Mouse (Mus musculus): ENCODE data around the gene Axin2. TPM values are rescaled to one million over a fixed set of nuclear protein-coding genes. Genes with fewer than 3 reads are reported as not detected.

The Axin2 gene
- polyA plus RNA-seq, 1 experiment from 2014 or later: 25.1 TPM

DNA sequence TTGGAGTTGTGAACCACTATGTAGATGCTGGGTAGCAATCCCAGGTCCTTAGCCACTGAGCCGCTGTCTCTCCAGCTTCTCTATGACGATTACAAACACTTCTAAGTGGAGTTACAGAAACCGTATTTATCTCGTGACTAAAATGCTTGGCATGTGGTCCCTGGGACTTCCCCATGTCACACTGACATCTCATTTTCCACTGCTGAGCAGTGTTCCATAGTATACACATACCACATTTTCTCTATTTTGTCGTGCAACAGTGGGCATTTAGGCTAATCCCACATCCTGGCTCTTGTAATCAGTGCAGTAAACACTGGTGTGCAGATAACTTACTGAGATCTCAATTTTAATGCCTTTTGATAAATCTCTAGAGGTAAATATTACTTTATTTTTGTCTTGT lies 32.2 kb downstream of the Axin2 start:
- H3K36me3 ChIP-seq: peaks cover 42% of the 10 kb centered on the region
- no peaks in the 10 kb centered on the region for H3K9me3 ChIP-seq
- ATAC-seq (ENCODE audit: insufficient number of reproducible peaks, insufficient read depth, low FRiP score, low TSS enrichment, low read depth): no peak
- no peaks in the 10 kb centered on the region for H3K27me3 ChIP-seq
- 43% methylated on average over 5 of the region's 5 CpGs for whole genome bisulfite sequencing
- H3K4me3 ChIP-seq: no peak overlapping the region
- H3K27ac ChIP-seq: no peak overlapping the region
- no peak overlapping the region for H3K9ac ChIP-seq
- no peak overlapping the region for H3K4me2 ChIP-seq
- H3K4me1 ChIP-seq: peaks cover 21% of the 10 kb centered on the region

GRCm38 (mm10) chr11:108955943-108956342 lies 35.8 kb downstream of the Axin2 start:
- no peaks in the 10 kb centered on the region for H3K9me3 ChIP-seq

GRCm38 (mm10) chr11:108958349-108958748 lies 38.2 kb downstream of the Axin2 start:
- WGBS: 33% methylated on average over 5 of the region's 5 CpGs
- H3K27ac ChIP-seq: no peak overlapping the region
- H3K9ac ChIP-seq: no peak overlapping the region
- H3K4me2 ChIP-seq: no peak overlapping the region
- H3K4me1 ChIP-seq: peaks cover 14% of the 10 kb centered on the region
- no peak for ATAC-seq (ENCODE audit: insufficient number of reproducible peaks, insufficient read depth, low FRiP score, low TSS enrichment, low read depth)
- no peak overlapping the region for H3K4me3 ChIP-seq
- no peaks in the 10 kb centered on the region for H3K9me3 ChIP-seq
- H3K27me3 ChIP-seq: no peaks in the 10 kb centered on the region
- H3K36me3 ChIP-seq: no peaks in the 10 kb centered on the region

More at GRCm38 (mm10) chr11:108955943-108956342, 35.8 kb downstream of the Axin2 start:
- no peak for ATAC-seq (ENCODE audit: insufficient number of reproducible peaks, insufficient read depth, low FRiP score, low TSS enrichment, low read depth)
- H3K9ac ChIP-seq: no peak overlapping the region
- no peak overlapping the region for H3K4me2 ChIP-seq
- no peaks in the 10 kb centered on the region for H3K4me1 ChIP-seq
- WGBS: 94% methylated on average over 4 of the region's 4 CpGs
- H3K27me3 ChIP-seq: no peaks in the 10 kb centered on the region
- no peak overlapping the region for H3K27ac ChIP-seq
- no peak overlapping the region for H3K4me3 ChIP-seq
- peaks cover 12% of the 10 kb centered on the region for H3K36me3 ChIP-seq

- H3K9ac ChIP-seq: no peak overlapping the region
- no peak overlapping the region for H3K27ac ChIP-seq
- no peaks in the 10 kb centered on the region for H3K27me3 ChIP-seq
- H3K4me2 ChIP-seq: no peak overlapping the region
- H3K36me3 ChIP-seq: no peaks in the 10 kb centered on the region
- H3K9me3 ChIP-seq: no peaks in the 10 kb centered on the region
- H3K4me3 ChIP-seq: no peak overlapping the region
- H3K4me1 ChIP-seq: peaks cover 22% of the 10 kb centered on the region
- ATAC-seq (ENCODE audit: insufficient number of reproducible peaks, insufficient read depth, low FRiP score, low TSS enrichment, low read depth): no peak
- 59% methylated on average over 5 of the region's 5 CpGs for WGBS
These were observed 39.0 kb downstream of the Axin2 start for GRCm38 (mm10) chr11:108959196-108959595.

DNA sequence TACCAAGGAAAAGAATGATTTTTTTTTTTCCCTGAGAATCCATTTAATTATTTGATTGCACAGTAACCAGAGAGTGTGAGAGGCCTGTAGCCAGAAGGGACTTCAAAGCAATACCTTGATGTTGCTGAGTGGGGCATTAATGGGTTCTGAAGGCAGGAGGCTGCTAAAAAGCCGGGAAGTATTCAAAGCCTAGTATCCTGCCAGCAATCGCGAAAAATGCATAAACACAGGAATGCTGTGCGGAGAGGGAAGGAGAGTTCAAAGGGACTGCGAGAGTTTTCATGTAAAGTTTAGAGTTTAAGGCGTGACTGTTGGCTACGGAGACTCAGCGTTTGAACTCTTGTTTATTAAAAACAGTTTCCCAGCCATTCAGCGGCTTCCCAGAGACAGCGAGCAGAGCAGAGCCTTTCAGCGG lies 41.5 kb downstream of the Axin2 start:
- ATAC-seq (ENCODE audit: insufficient number of reproducible peaks, insufficient read depth, low FRiP score, low TSS enrichment, low read depth): no peak
- Histone ChIP-seq H3K4me3 (no peak overlapping the region), H3K4me2 (peak overlapping the region; percentile 40)

GRCm38 (mm10) chr11:108963476-108964232 lies 43.5 kb downstream of the Axin2 start:
- Histone ChIP-seq H3K4me1 (peaks cover 35% of the 10 kb centered on the region), H3K9me3 (no peaks in the 10 kb centered on the region), H3K4me3 (no peak overlapping the region), H3K27me3 (no peaks in the 10 kb centered on the region), H3K27ac (no peak overlapping the region), H3K9ac (no peak overlapping the region), H3K36me3 (no peaks in the 10 kb centered on the region), H3K4me2 (no peak overlapping the region)
- 74% methylated on average over 15 of the region's 15 CpGs for WGBS
- no peak for ATAC-seq (ENCODE audit: insufficient number of reproducible peaks, insufficient read depth, low FRiP score, low TSS enrichment, low read depth)

More for the DNA sequence above, 41.5 kb downstream of the Axin2 start:
- H3K27ac ChIP-seq: peak overlapping the region; percentile 71
- WGBS: 1% methylated on average over 11 of the region's 11 CpGs
- H3K36me3 ChIP-seq: no peaks in the 10 kb centered on the region
- H3K4me1 ChIP-seq: peaks cover 35% of the 10 kb centered on the region
- H3K27me3 ChIP-seq: no peaks in the 10 kb centered on the region
- H3K9ac ChIP-seq: no peak overlapping the region
- no peaks in the 10 kb centered on the region for H3K9me3 ChIP-seq

GRCm38 (mm10) chr11:108965740-108966139 lies 45.6 kb downstream of the Axin2 start:
- Histone ChIP-seq H3K27ac (no peak overlapping the region), H3K36me3 (no peaks in the 10 kb centered on the region), H3K9ac (no peak overlapping the region), H3K4me1 (peaks cover 35% of the 10 kb centered on the region), H3K27me3 (no peaks in the 10 kb centered on the region), H3K4me3 (no peak overlapping the region), H3K9me3 (peaks cover 2% of the 10 kb centered on the region; the same call in 1 of the 2 replicates), H3K4me2 (no peak overlapping the region)
- ATAC-seq (ENCODE audit: insufficient number of reproducible peaks, insufficient read depth, low FRiP score, low TSS enrichment, low read depth): no peak
- whole genome bisulfite sequencing: 46% methylated on average over 6 of the region's 6 CpGs

GRCm38 (mm10) chr11:108973459-108973858 lies 53.3 kb downstream of the Axin2 start:
- H3K27me3 ChIP-seq: 0 out of 2 replicates have a peak, but pooled peaks cover 3% of the 10 kb centered on the region
- peaks cover 4% of the 10 kb centered on the region; the same call in 1 of the 2 replicates for H3K9me3 ChIP-seq
- H3K4me1 ChIP-seq: peaks cover 13% of the 10 kb centered on the region
- no peaks in the 10 kb centered on the region for H3K36me3 ChIP-seq
- no peak for ATAC-seq (ENCODE audit: insufficient number of reproducible peaks, insufficient read depth, low FRiP score, low TSS enrichment, low read depth)
- H3K4me3 ChIP-seq: no peak overlapping the region
- H3K27ac ChIP-seq: 0 out of 2 replicates have a peak overlapping the region, but pooled peaks have one; percentile 22
- no peak overlapping the region for H3K4me2 ChIP-seq
- WGBS: 43% methylated on average over 4 of the region's 4 CpGs
- H3K9ac ChIP-seq: no peak overlapping the region

- Histone ChIP-seq H3K4me1 (peaks cover 13% of the 10 kb centered on the region), H3K9ac (no peak overlapping the region), H3K27ac (0 out of 2 replicates have a peak overlapping the region, but pooled peaks have one; percentile 22), H3K36me3 (no peaks in the 10 kb centered on the region), H3K27me3 (0 out of 2 replicates have a peak, but pooled peaks cover 3% of the 10 kb centered on the region), H3K4me2 (no peak overlapping the region), H3K4me3 (no peak overlapping the region), H3K9me3 (peaks cover 4% of the 10 kb centered on the region; the same call in 1 of the 2 replicates)
- no peak for ATAC-seq (ENCODE audit: insufficient number of reproducible peaks, insufficient read depth, low FRiP score, low TSS enrichment, low read depth)
- WGBS: 50% methylated on average over 5 of the region's 5 CpGs
These were observed 53.7 kb downstream of the Axin2 start for GRCm38 (mm10) chr11:108973866-108974265.

GRCm38 (mm10) chr11:108975583-108975982 lies 55.4 kb downstream of the Axin2 start:
- Histone ChIP-seq H3K27ac (no peak overlapping the region), H3K4me3 (no peak overlapping the region), H3K4me2 (no peak overlapping the region), H3K4me1 (peaks cover 15% of the 10 kb centered on the region), H3K27me3 (0 out of 2 replicates have a peak, but pooled peaks cover 3% of the 10 kb centered on the region), H3K36me3 (no peaks in the 10 kb centered on the region), H3K9me3 (peaks cover 4% of the 10 kb centered on the region; the same call in 1 of the 2 replicates), H3K9ac (no peak overlapping the region)
- WGBS: 14% methylated on average over 11 of the region's 11 CpGs
- ATAC-seq (ENCODE audit: insufficient number of reproducible peaks, insufficient read depth, low FRiP score, low TSS enrichment, low read depth): no peak

DNA sequence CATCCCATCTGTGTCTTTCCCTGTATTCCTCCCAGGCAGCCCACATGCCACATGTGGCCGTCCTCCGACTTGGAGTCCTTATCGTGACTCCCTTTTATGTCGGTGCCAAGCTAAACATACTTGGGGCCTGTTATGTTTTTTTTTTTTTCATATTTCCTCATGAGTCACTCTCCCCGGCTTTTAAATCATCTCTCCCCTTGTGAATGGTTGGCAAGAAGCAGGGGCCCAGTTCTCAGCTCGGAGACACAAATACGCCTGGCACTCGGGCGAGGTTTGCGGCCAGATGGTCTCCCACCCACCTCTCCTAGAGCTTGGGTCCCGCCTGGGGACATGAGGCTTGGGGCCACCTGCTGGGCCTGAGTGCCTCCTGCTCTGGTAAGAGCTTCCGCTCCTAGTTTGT lies 60.4 kb downstream of the Axin2 start:
- Histone ChIP-seq H3K9ac (no peak overlapping the region), H3K27me3 (0 out of 2 replicates have a peak, but pooled peaks cover under 1% of the 10 kb centered on the region), H3K9me3 (no peaks in the 10 kb centered on the region), H3K4me1 (peaks cover 8% of the 10 kb centered on the region; the same call in 1 of the 2 replicates), H3K4me3 (no peak overlapping the region), H3K36me3 (no peaks in the 10 kb centered on the region), H3K27ac (no peak overlapping the region), H3K4me2 (no peak overlapping the region)
- no peak for ATAC-seq (ENCODE audit: insufficient number of reproducible peaks, insufficient read depth, low FRiP score, low TSS enrichment, low read depth)
- WGBS: 70% methylated on average over 12 of the region's 12 CpGs

- Histone ChIP-seq H3K36me3 (no peaks in the 10 kb centered on the region), H3K4me2 (no peak overlapping the region), H3K4me3 (no peak overlapping the region), H3K9ac (no peak overlapping the region), H3K27me3 (no peaks in the 10 kb centered on the region), H3K9me3 (no peaks in the 10 kb centered on the region), H3K4me1 (0 out of 2 replicates have a peak, but pooled peaks cover 13% of the 10 kb centered on the region), H3K27ac (no peak overlapping the region)
- ATAC-seq (ENCODE audit: insufficient number of reproducible peaks, insufficient read depth, low FRiP score, low TSS enrichment, low read depth): no peak
- 91% methylated on average over 8 of the region's 8 CpGs for WGBS
These were observed 60.9 kb downstream of the Axin2 start for GRCm38 (mm10) chr11:108981012-108981411.
